Mouse (Mus musculus) bone marrow, adult 2 months (tissue): ENCODE measurements around the gene Mthfd2. TPM values are rescaled to one million over a fixed set of nuclear protein-coding genes. Genes with fewer than 3 reads are reported as not detected.

ENCODE experiments used
- H3K27ac ChIP-seq: fragments of 200-500 bp; 2 replicates; pipeline ENCODE4 v1.5.1; 2012; ENCODE audit warnings: low read depth, mild to moderate bottlenecking, control low read depth, inconsistent platforms, low read length; ENCODE audit not compliant: control insufficient read depth, poor library complexity, insufficient read depth
- H3K4me1 ChIP-seq: fragments of 200-500 bp; 2 replicates; pipeline ENCODE4 v1.6.1; 2011; ENCODE audit warnings: low read length; ENCODE audit not compliant: control insufficient read depth, insufficient read depth
- H3K4me3 ChIP-seq: fragments of 200-500 bp; replicated peaks from 2 replicates; pipeline ENCODE3; 2011; ENCODE audit warnings: mild to moderate bottlenecking, low read depth, low read length, control low read depth; ENCODE audit not compliant: control insufficient read depth
- CTCF ChIP-seq: fragments of 200-500 bp; IDR thresholded peaks from 2 replicates; pipeline ENCODE4 v1.5.1; 2011; ENCODE audit warnings: low read length, control low read depth; ENCODE audit not compliant: control insufficient read depth, insufficient read depth
- POLR2A ChIP-seq: fragments of 200-500 bp; IDR thresholded peaks from 2 replicates; pipeline ENCODE4 v1.6.1; 2011; ENCODE audit warnings: low read depth, mild to moderate bottlenecking, control low read depth, low read length, borderline replicate concordance; ENCODE audit not compliant: control insufficient read depth
- WGBS: fragments of 180-500 bp; shearing (Covaris S2); methylation state at CpG from one replicate; pipeline ENCODE4 v1.1.7; 2018; 5-methylcytosine and 5-hydroxymethylcytosine counted together
- polyA plus RNA-seq: library from polyadenylated mRNA; stranded (reverse); fragments of >200 nt; gene quantifications from 2 replicates; pipeline ENCODE4 v1.2.4, GENCODE M21; 2011; ENCODE audit warnings: low replicate concordance; ENCODE audit not compliant: missing spikeins, insufficient read depth, insufficient read length

Gene Mthfd2
- 22.0 and 30.0 TPM in 2 replicates for polyA plus RNA-seq

DNA sequence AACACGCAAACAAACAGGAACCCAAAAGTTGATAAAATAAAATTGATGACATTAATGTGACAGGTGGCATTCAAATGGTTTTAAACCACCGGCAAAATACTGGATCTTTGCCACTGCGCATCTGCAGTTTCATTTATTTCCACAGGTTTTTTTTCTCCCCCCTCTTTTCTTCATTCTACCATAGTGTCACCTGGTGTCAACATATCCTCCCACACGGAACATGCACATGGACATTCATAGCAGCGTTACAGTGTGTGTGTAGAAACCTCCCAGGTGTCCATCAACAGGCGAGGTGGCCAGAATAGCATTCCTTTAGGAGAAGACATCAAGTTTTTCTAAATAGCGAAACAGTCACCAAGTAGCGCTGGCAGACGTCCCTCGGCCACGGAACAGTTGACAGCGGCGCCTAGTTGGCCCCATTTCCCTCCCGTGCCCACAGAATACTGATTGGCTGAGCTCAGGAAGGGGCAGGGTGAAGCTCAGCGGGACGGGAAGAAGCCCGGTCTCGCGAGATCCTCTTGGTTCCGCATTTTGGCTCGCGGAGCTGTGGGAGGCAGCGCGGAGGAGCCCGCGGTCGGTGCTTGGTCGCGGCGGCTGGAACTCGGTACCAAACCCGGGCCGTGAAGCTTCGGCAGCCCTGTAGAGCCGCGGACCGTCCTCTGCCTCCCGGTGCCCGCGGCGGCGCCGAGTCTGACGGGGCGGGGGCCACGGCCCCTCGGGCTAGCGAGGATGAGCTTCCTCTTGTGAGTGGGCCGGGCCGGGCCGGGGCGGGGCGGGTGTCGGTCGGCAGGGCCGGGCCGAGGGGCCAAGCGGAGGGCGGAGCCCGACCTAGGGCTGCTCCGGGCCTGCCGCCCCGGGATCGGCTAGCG, at the start of gene Mthfd2, which contains the start of gene Mob1a:
Gene Mthfd2, minus strand, starts transcription at position 384 of the 869 bp plus-strand sequence.
Gene Mob1a, plus strand, starts transcription at position 492 of the 869 bp plus-strand sequence.
- H3K27ac ChIP-seq: peak within 1 kb of the TSS; percentile 99
- TF ChIP-seq POLR2A (peak; percentile 98), CTCF (no peak)
- peaks cover 3% of the 10 kb centered on the region; the same call in 1 of the 2 replicates for H3K4me1 ChIP-seq
- peak within 1 kb of the TSS; percentile 85 for H3K4me3 ChIP-seq
- WGBS: under 1% methylated on average over 65 of the region's 65 CpGs

- WGBS: 90% methylated on average over 9 of the region's 9 CpGs
- no peak for TF ChIP-seq POLR2A
Observed at GRCm38 (mm10) chr6:83373704-83374300, 48.1 kb upstream of the Mthfd2 start.

GRCm38 (mm10) chr6:83371350-83371749, 45.6 kb upstream of the Mthfd2 start:
- no peak overlapping the region for H3K27ac ChIP-seq
- no peak overlapping the region for H3K4me3 ChIP-seq
- TF ChIP-seq CTCF: no peak
- TF ChIP-seq POLR2A: no peak
- H3K4me1 ChIP-seq: no peaks in the 10 kb centered on the region
- 91% methylated on average over 3 of the region's 3 CpGs for WGBS

More at GRCm38 (mm10) chr6:83373704-83374300, 48.1 kb upstream of the Mthfd2 start:
- Histone ChIP-seq H3K27ac (no peak overlapping the region; the same call in 1 of the 2 replicates), H3K4me3 (no peak overlapping the region), H3K4me1 (no peaks in the 10 kb centered on the region)

GRCm38 (mm10) chr6:83370316-83370965, 44.7 kb upstream of the Mthfd2 start:
- TF ChIP-seq POLR2A (no peak), CTCF (no peak)
- no peak overlapping the region for H3K27ac ChIP-seq
- WGBS: 90% methylated on average over 21 of the region's 21 CpGs
- H3K4me1 ChIP-seq: no peaks in the 10 kb centered on the region
- no peak overlapping the region for H3K4me3 ChIP-seq

DNA sequence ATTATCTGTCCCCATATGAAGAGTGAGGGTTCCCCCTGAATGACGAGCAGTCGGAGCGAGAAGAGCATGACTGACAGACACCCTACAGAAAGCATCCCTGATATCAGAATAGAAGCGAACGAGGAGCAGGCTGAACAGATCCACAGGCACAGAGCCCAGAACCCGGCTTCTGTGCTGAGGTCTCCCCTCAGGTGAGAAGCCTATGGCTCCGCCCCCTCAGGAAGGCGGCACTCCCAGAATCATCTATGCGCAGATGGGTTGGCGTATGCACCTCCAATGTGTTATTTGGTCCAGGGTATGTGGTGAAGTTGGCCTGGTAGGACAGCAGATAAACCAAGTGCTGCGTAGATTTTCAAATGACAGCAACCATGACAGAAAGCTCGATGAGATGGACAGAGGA, 37.4 kb upstream of the Mthfd2 start:
- 89% methylated on average over 12 of the region's 12 CpGs for WGBS
- H3K27ac ChIP-seq: no peak overlapping the region
- TF ChIP-seq POLR2A (no peak), CTCF (no peak)
- no peak overlapping the region for H3K4me3 ChIP-seq
- H3K4me1 ChIP-seq: no peaks in the 10 kb centered on the region

GRCm38 (mm10) chr6:83361523-83362248, 36.0 kb upstream of the Mthfd2 start:
- 71% methylated on average over 11 of the region's 11 CpGs for WGBS

DNA sequence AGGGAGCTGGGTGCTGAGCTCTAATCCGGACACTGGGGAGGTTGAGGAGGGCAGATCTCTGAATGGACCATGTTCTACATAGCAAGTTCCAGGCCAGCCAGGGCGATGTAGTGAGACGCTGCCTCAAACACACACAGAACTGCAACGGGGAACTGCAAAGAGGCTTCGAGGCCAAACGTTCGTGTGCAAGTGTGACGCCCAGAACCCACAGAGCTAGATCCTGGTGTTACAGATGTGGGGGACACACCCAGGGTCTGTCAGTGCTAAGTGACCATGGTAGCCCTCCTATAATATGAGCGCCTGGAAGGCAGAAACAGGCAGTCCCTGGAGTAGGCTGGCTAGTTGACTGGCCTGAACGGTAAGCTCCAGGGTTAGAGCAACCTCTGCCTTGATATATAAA, 31.7 kb upstream of the Mthfd2 start:
- H3K4me3 ChIP-seq: no peak overlapping the region
- no peaks in the 10 kb centered on the region; the same call in 1 of the 2 replicates for H3K4me1 ChIP-seq
- H3K27ac ChIP-seq: no peak overlapping the region
- 93% methylated on average over 10 of the region's 10 CpGs for WGBS
- TF ChIP-seq CTCF (no peak), POLR2A (no peak)

More at GRCm38 (mm10) chr6:83361523-83362248, 36.0 kb upstream of the Mthfd2 start:
- no peaks in the 10 kb centered on the region; the same call in 1 of the 2 replicates for H3K4me1 ChIP-seq
- H3K27ac ChIP-seq: no peak overlapping the region
- TF ChIP-seq POLR2A (no peak), CTCF (no peak)
- no peak overlapping the region for H3K4me3 ChIP-seq

DNA sequence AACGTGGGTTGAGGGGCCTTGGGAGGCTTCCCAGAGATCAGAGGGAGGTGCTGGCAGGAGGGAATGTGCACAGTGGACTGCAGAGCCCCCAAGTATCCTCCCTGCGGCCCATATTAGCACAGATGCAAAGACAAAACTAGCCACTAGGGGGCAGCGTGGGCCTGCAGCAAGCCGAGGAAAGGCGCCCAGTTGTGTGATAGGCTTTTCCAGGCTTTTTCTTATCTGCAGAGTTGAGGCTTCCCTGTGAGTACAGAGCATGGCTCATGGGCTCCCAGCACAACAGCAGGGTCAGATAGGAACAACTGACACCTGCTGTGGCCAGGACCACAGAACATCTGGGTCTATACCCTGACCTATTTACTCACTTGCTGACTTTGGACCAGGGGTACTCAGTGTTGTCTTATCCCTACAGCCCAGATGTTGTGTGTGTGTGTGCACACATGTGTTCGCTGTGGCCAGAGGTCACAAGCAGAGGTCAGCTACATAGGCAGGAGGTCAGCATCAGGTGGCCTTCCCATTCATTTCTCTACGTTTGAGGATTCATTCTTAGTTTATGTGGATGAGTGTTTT, 30.9 kb upstream of the Mthfd2 start:
- Histone ChIP-seq H3K4me3 (no peak overlapping the region), H3K4me1 (no peaks in the 10 kb centered on the region; the same call in 1 of the 2 replicates), H3K27ac (no peak overlapping the region)
- WGBS: 28% methylated on average over 7 of the region's 7 CpGs
- TF ChIP-seq POLR2A (no peak), CTCF (peak; percentile 95)
